Mouse (Mus musculus): ENCODE data around the gene Tlr4. TPM values are rescaled to one million over a fixed set of nuclear protein-coding genes. Genes with fewer than 3 reads are reported as not detected.

Tlr4 gene
- polyA plus RNA-seq, 1 experiment from 2014 or later, result 2.5 TPM

DNA sequence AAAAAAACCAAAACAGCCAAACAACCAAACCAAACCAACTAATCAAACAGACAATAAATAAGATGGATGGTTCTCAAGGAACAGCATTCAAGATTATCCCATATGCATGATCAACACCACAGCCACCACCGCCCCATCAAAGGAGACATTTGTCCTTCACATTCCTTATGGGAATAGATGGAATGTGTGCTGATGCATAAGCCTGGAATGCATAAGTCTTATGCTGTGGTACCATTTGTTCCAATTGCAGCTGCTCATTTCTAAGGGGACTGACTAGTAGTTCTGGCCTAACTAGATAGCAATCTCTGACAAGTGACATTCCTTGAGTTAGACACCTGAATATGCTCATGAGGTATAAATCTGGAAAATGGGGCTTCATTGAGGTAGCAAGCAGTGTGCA is 54.1 kb downstream of the Tlr4 start:
- WGBS (ENCODE audit: insufficient replicate concordance), result 41% methylated on average over 1 of the region's 1 CpGs

DNA sequence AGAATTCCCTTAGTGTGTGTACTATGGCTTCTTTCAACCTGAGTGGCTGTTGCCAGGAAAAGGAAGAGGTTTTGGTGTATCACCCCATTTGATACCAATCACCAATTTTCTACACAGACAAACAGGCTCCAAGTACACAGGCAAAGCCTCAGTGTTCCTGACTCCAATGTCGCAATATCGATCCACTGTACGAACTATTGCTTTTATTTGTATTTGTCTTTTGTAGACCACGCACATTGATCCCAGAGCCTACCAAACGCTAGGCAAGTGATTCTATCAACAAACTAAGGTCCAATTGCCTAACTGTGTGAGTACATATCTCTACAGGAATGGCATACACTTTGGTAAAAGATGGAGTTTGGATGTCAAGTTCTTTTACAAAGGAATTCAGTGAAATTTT is 55.9 kb downstream of the Tlr4 start:
- no peak overlapping the region for H3K4me3 ChIP-seq (ENCODE audit: low read depth, low read length)
- ATAC-seq (ENCODE audit: low read depth), result no peak
- no peaks in the 10 kb centered on the region for H3K4me1 ChIP-seq (ENCODE audit: control insufficient read depth, low read depth, low read length)
- H3K36me3 ChIP-seq (ENCODE audit: control insufficient read depth, insufficient read depth), result no peaks in the 10 kb centered on the region
- H3K9me3 ChIP-seq (replicated peaks; ENCODE audit: control insufficient read depth, low read length), result no peaks in the 10 kb centered on the region
- H3K4me2 ChIP-seq (ENCODE audit: low read depth, low read length), result no peak overlapping the region
- no peak overlapping the region for H3K27ac ChIP-seq (ENCODE audit: low read length)
- no peaks in the 10 kb centered on the region for H3K27me3 ChIP-seq (ENCODE audit: control insufficient read depth, insufficient read depth, low read depth, low read length)
- no peak overlapping the region for H3K9ac ChIP-seq (ENCODE audit: low read depth, low read length)
- WGBS (ENCODE audit: insufficient replicate concordance), result 65% methylated on average over 5 of the region's 5 CpGs

More for the DNA sequence above, 54.1 kb downstream of the Tlr4 start:
- H3K27me3 ChIP-seq (ENCODE audit: control insufficient read depth, insufficient read depth, low read depth, low read length), result no peaks in the 10 kb centered on the region
- no peak overlapping the region for H3K4me2 ChIP-seq (ENCODE audit: low read depth, low read length)
- H3K9me3 ChIP-seq (replicated peaks; ENCODE audit: control insufficient read depth, low read length), result no peaks in the 10 kb centered on the region
- H3K27ac ChIP-seq (ENCODE audit: low read length), result no peak overlapping the region
- no peak for ATAC-seq (ENCODE audit: low read depth)
- no peaks in the 10 kb centered on the region for H3K4me1 ChIP-seq (ENCODE audit: control insufficient read depth, low read depth, low read length)
- H3K9ac ChIP-seq (ENCODE audit: low read depth, low read length), result no peak overlapping the region
- H3K4me3 ChIP-seq (ENCODE audit: low read depth, low read length), result no peak overlapping the region
- no peaks in the 10 kb centered on the region for H3K36me3 ChIP-seq (ENCODE audit: control insufficient read depth, insufficient read depth)

DNA sequence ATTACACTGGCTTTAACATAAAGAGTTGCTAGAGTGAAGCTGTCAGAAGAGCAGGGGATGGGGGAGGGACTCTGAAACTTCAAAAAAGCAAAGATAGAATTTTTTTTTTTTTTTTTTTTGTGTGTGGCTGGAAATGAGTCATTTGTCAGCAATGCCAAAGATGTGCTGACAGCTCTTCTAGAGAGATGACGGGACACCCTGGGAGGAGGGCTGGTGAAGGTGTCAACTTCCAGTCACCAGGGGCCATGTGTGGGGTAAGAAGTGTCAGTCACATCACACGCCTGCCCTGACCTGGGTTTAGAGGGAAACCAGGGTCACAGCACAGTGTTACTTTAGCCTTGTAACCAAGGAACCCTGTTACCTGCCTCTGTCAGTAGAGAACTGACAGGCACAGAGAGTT is 67.2 kb downstream of the Tlr4 start:
- Histone ChIP-seq H3K27ac (ENCODE audit: low read length) (no peak overlapping the region), H3K9ac (ENCODE audit: low read depth, low read length) (no peak overlapping the region), H3K4me2 (ENCODE audit: low read depth, low read length) (no peak overlapping the region), H3K4me1 (ENCODE audit: control insufficient read depth, low read depth, low read length) (no peaks in the 10 kb centered on the region), H3K4me3 (ENCODE audit: low read depth, low read length) (no peak overlapping the region), H3K36me3 (ENCODE audit: control insufficient read depth, insufficient read depth) (no peaks in the 10 kb centered on the region), H3K9me3 (replicated peaks; ENCODE audit: control insufficient read depth, low read length) (no peaks in the 10 kb centered on the region), H3K27me3 (ENCODE audit: control insufficient read depth, insufficient read depth, low read depth, low read length) (no peaks in the 10 kb centered on the region)
- ATAC-seq (ENCODE audit: low read depth), result no peak
- WGBS (ENCODE audit: insufficient replicate concordance), result 20% methylated on average over 2 of the region's 2 CpGs

DNA sequence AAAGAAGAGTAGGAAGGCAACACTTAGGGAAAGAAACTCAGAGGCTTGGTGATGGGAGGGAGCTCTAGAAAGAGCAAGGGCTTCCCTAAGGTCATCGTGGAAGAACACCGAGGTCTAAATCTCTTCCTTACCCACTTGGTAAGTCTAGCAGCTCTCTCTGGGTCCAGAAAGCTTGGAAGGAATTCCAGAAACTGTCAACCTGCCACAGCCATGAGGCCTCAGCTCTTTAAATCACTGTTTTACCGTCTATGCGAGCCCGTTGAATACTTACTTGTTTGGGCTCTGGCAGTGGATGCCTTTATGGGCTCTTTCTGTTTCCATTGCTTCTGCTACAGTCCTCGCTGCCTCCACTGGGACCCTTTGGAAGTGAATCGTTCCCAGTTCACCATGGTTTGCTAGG is 67.6 kb downstream of the Tlr4 start:
- WGBS (ENCODE audit: insufficient replicate concordance), result 57% methylated on average over 7 of the region's 7 CpGs
- Histone ChIP-seq H3K9me3 (replicated peaks; ENCODE audit: control insufficient read depth, low read length) (no peaks in the 10 kb centered on the region), H3K27me3 (ENCODE audit: control insufficient read depth, insufficient read depth, low read depth, low read length) (no peaks in the 10 kb centered on the region), H3K36me3 (ENCODE audit: control insufficient read depth, insufficient read depth) (no peaks in the 10 kb centered on the region), H3K9ac (ENCODE audit: low read depth, low read length) (no peak overlapping the region), H3K4me1 (ENCODE audit: control insufficient read depth, low read depth, low read length) (no peaks in the 10 kb centered on the region), H3K4me3 (ENCODE audit: low read depth, low read length) (no peak overlapping the region), H3K4me2 (ENCODE audit: low read depth, low read length) (no peak overlapping the region), H3K27ac (ENCODE audit: low read length) (no peak overlapping the region)
- no peak for ATAC-seq (ENCODE audit: low read depth)

DNA sequence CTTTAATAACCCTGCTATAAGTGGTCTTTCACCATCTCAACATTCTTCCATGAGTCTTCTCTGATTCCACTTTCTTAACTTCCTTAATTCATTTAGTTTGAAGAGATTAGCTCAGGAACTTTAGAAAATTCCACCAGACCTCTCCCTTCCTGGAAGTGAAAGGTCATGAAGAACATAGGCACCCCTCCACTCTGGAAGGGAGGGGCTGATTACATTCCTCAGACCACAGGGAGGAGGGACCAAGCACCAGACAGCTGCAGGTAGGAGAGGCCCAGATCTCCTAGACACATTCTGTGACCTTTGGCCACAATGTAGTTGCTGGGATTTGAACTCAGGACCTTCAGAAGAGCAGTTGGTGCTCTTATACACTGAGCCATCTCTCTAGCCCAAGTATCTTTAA is 72.7 kb downstream of the Tlr4 start:
- Histone ChIP-seq H3K4me3 (ENCODE audit: low read depth, low read length) (no peak overlapping the region), H3K36me3 (ENCODE audit: control insufficient read depth, insufficient read depth) (no peaks in the 10 kb centered on the region), H3K4me2 (ENCODE audit: low read depth, low read length) (no peak overlapping the region), H3K4me1 (ENCODE audit: control insufficient read depth, low read depth, low read length) (no peaks in the 10 kb centered on the region), H3K9ac (ENCODE audit: low read depth, low read length) (no peak overlapping the region), H3K9me3 (replicated peaks; ENCODE audit: control insufficient read depth, low read length) (no peaks in the 10 kb centered on the region), H3K27me3 (ENCODE audit: control insufficient read depth, insufficient read depth, low read depth, low read length) (no peaks in the 10 kb centered on the region), H3K27ac (ENCODE audit: low read length) (no peak overlapping the region)
- no peak for ATAC-seq (ENCODE audit: low read depth)

- H3K4me3 ChIP-seq (ENCODE audit: low read depth, low read length), result no peak overlapping the region
- no peaks in the 10 kb centered on the region for H3K27me3 ChIP-seq (ENCODE audit: control insufficient read depth, insufficient read depth, low read depth, low read length)
- H3K4me1 ChIP-seq (ENCODE audit: control insufficient read depth, low read depth, low read length), result no peaks in the 10 kb centered on the region
- H3K27ac ChIP-seq (ENCODE audit: low read length), result no peak overlapping the region
- H3K9me3 ChIP-seq (replicated peaks; ENCODE audit: control insufficient read depth, low read length), result no peaks in the 10 kb centered on the region
- no peaks in the 10 kb centered on the region for H3K36me3 ChIP-seq (ENCODE audit: control insufficient read depth, insufficient read depth)
- no peak overlapping the region for H3K4me2 ChIP-seq (ENCODE audit: low read depth, low read length)
- ATAC-seq (ENCODE audit: low read depth), result no peak
- H3K9ac ChIP-seq (ENCODE audit: low read depth, low read length), result no peak overlapping the region
Observed at GRCm38 (mm10) chr4:66901498-66901897, 74.1 kb downstream of the Tlr4 start.

DNA sequence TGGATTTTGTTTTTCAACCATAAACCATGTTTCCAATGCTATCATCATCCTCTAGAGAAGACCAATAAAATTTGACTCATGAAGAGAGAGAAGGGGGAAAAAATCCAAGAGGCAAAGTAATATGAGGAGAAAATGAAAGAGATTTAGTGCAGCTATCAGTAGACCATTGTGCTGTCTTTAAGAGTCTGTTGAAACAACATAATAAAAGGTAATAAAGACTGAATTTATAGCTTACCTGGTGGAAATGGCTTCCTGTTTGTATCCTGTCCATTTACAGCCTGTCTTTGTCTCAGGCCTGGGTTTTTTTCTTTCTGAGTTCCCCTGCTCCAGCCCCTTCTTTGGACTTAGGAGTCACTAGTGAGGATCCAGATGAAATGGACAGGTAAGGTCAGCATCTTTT is 81.0 kb downstream of the Tlr4 start:
- ATAC-seq (ENCODE audit: low read depth), result no peak
- no peaks in the 10 kb centered on the region for H3K4me1 ChIP-seq (ENCODE audit: control insufficient read depth, low read depth, low read length)
- no peaks in the 10 kb centered on the region for H3K9me3 ChIP-seq (replicated peaks; ENCODE audit: control insufficient read depth, low read length)
- no peaks in the 10 kb centered on the region for H3K36me3 ChIP-seq (ENCODE audit: control insufficient read depth, insufficient read depth)
- H3K27ac ChIP-seq (ENCODE audit: low read length), result no peak overlapping the region
- H3K4me3 ChIP-seq (ENCODE audit: low read depth, low read length), result no peak overlapping the region
- no peak overlapping the region for H3K9ac ChIP-seq (ENCODE audit: low read depth, low read length)
- no peaks in the 10 kb centered on the region for H3K27me3 ChIP-seq (ENCODE audit: control insufficient read depth, insufficient read depth, low read depth, low read length)
- no peak overlapping the region for H3K4me2 ChIP-seq (ENCODE audit: low read depth, low read length)

GRCm38 (mm10) chr4:66919630-66920372 is 92.4 kb downstream of the Tlr4 start:
- H3K36me3 ChIP-seq (ENCODE audit: control insufficient read depth, insufficient read depth), result no peaks in the 10 kb centered on the region
- 45% methylated on average over 3 of the region's 3 CpGs for WGBS (ENCODE audit: insufficient replicate concordance)

GRCm38 (mm10) chr4:66923616-66924276 is 96.4 kb downstream of the Tlr4 start:
- Histone ChIP-seq H3K27ac (ENCODE audit: low read length) (no peak overlapping the region), H3K9ac (ENCODE audit: low read depth, low read length) (no peak overlapping the region), H3K4me1 (ENCODE audit: control insufficient read depth, low read depth, low read length) (no peaks in the 10 kb centered on the region), H3K27me3 (ENCODE audit: control insufficient read depth, insufficient read depth, low read depth, low read length) (no peaks in the 10 kb centered on the region), H3K36me3 (ENCODE audit: control insufficient read depth, insufficient read depth) (no peaks in the 10 kb centered on the region), H3K4me3 (ENCODE audit: low read depth, low read length) (no peak overlapping the region), H3K9me3 (replicated peaks; ENCODE audit: control insufficient read depth, low read length) (no peaks in the 10 kb centered on the region), H3K4me2 (ENCODE audit: low read depth, low read length) (no peak overlapping the region)
- no peak for ATAC-seq (ENCODE audit: low read depth)
- 39% methylated on average over 3 of the region's 3 CpGs for WGBS (ENCODE audit: insufficient replicate concordance)

More at GRCm38 (mm10) chr4:66919630-66920372, 92.4 kb downstream of the Tlr4 start:
- H3K9me3 ChIP-seq (replicated peaks; ENCODE audit: control insufficient read depth, low read length), result no peaks in the 10 kb centered on the region
- no peak overlapping the region for H3K4me2 ChIP-seq (ENCODE audit: low read depth, low read length)
- ATAC-seq (ENCODE audit: low read depth), result no peak
- H3K4me1 ChIP-seq (ENCODE audit: control insufficient read depth, low read depth, low read length), result no peaks in the 10 kb centered on the region
- H3K4me3 ChIP-seq (ENCODE audit: low read depth, low read length), result no peak overlapping the region
- H3K27me3 ChIP-seq (ENCODE audit: control insufficient read depth, insufficient read depth, low read depth, low read length), result no peaks in the 10 kb centered on the region
- no peak overlapping the region for H3K9ac ChIP-seq (ENCODE audit: low read depth, low read length)
- H3K27ac ChIP-seq (ENCODE audit: low read length), result no peak overlapping the region

Measured in liver, embryonic 16.5 days (tissue).